Mouse (Mus musculus) thymus, adult 2 months (tissue): ENCODE results near the gene Acly. TPM values are rescaled to one million over a fixed set of nuclear protein-coding genes. Genes with fewer than 3 reads are reported as not detected.

Experiments
- DNase-seq: peaks from one replicate; pipeline ENCODE4 v3.0.0; 2021
- H3K27ac ChIP-seq: fragments of 200-500 bp; 2 replicates; pipeline ENCODE4 v1.5.1; 2012; ENCODE audit warnings: low read length, control low read depth; ENCODE audit not compliant: control insufficient read depth, insufficient read depth
- H3K27me3 ChIP-seq: fragments of 200-500 bp; 2 replicates; pipeline ENCODE4 v1.6.1; 2012; ENCODE audit warnings: mild to moderate bottlenecking, low read length, moderate library complexity, mixed read lengths; ENCODE audit not compliant: control insufficient read depth, insufficient read depth
- H3K36me3 ChIP-seq: fragments of 200-500 bp; 2 replicates; pipeline ENCODE4 v1.6.1; 2012; ENCODE audit warnings: mild to moderate bottlenecking, low read length, moderate library complexity; ENCODE audit not compliant: control insufficient read depth, insufficient read depth
- H3K4me1 ChIP-seq: fragments of 200-500 bp; replicated peaks from 2 replicates; pipeline ENCODE4 v1.6.1; 2012; ENCODE audit warnings: low read length; ENCODE audit not compliant: control insufficient read depth, insufficient read depth
- H3K4me3 ChIP-seq: fragments of 200-500 bp; 2 replicates; pipeline ENCODE4 v1.5.1; 2012; ENCODE audit warnings: mild to moderate bottlenecking, low read length, control low read depth, moderate library complexity; ENCODE audit not compliant: control insufficient read depth, insufficient read depth
- CTCF ChIP-seq: fragments of 200-500 bp; IDR thresholded peaks from 2 replicates; pipeline ENCODE4 v1.5.1; 2012; ENCODE audit warnings: mild to moderate bottlenecking, control low read depth, low read length, moderate library complexity, borderline replicate concordance; ENCODE audit not compliant: control insufficient read depth, poor library complexity, insufficient read depth; ENCODE audit errors: extremely low read depth
- POLR2A ChIP-seq: fragments of 200-500 bp; IDR thresholded peaks from 2 replicates; pipeline ENCODE4 v1.6.1; 2012; ENCODE audit warnings: mild to moderate bottlenecking, low read length, control low read depth, moderate library complexity; ENCODE audit not compliant: control insufficient read depth, poor library complexity, insufficient read depth; ENCODE audit errors: extremely low read depth
- WGBS: fragments of 180-500 bp; shearing (Covaris S2); methylation state at CpG from one replicate; pipeline ENCODE4 v1.1.7; 2018; 5-methylcytosine and 5-hydroxymethylcytosine counted together
- polyA plus RNA-seq: library from polyadenylated mRNA; depleted of rRNA; stranded (reverse); fragments of >200 nt; gene quantifications from 2 replicates; pipeline ENCODE4 v1.2.3, GENCODE M21; 2012

Acly gene
- polyA plus RNA-seq, 1 experiment, result 150 TPM

- DNase-seq, result no peak
- 65% methylated on average over 6 of the region's 6 CpGs for WGBS
- Histone ChIP-seq H3K27me3 (no peaks in the 10 kb centered on the region), H3K27ac (no peak overlapping the region), H3K36me3 (no peaks in the 10 kb centered on the region), H3K4me1 (peaks cover 10% of the 10 kb centered on the region), H3K4me3 (no peak overlapping the region)
- no peak for TF ChIP-seq POLR2A
- no peak for TF ChIP-seq CTCF
Measured at GRCm38 (mm10) chr11:100548141-100548540, 20.3 kb upstream of the Acly start.

- WGBS, result 93% methylated on average over 6 of the region's 6 CpGs
Measured at GRCm38 (mm10) chr11:100546955-100547354, 19.2 kb upstream of the Acly start.

GRCm38 (mm10) chr11:100545746-100546085 lies 17.9 kb upstream of the Acly start:
- no peak overlapping the region for H3K27ac ChIP-seq
- H3K27me3 ChIP-seq, result no peaks in the 10 kb centered on the region
- H3K4me1 ChIP-seq, result peaks cover 10% of the 10 kb centered on the region
- no peak for DNase-seq
- H3K36me3 ChIP-seq, result no peaks in the 10 kb centered on the region
- 28% methylated on average over 7 of the region's 7 CpGs for WGBS
- peak overlapping the region; percentile 33 for H3K4me3 ChIP-seq
- no peak for TF ChIP-seq CTCF
- no peak for TF ChIP-seq POLR2A

More at GRCm38 (mm10) chr11:100546955-100547354, 19.2 kb upstream of the Acly start:
- H3K27ac ChIP-seq, result no peak overlapping the region
- DNase-seq, result no peak
- no peaks in the 10 kb centered on the region for H3K36me3 ChIP-seq
- TF ChIP-seq CTCF, result no peak
- no peak for TF ChIP-seq POLR2A
- no peaks in the 10 kb centered on the region for H3K27me3 ChIP-seq
- no peak overlapping the region for H3K4me3 ChIP-seq
- H3K4me1 ChIP-seq, result peaks cover 10% of the 10 kb centered on the region

GRCm38 (mm10) chr11:100544832-100545745 lies 17.3 kb upstream of the Acly start, which contains the start of gene Ttc25:
Gene Ttc25, plus strand, starts transcription at chr11:100545607.
- Histone ChIP-seq H3K27me3 (no peaks in the 10 kb centered on the region), H3K36me3 (no peaks in the 10 kb centered on the region), H3K4me1 (peaks cover 10% of the 10 kb centered on the region), H3K27ac (no peak within 1 kb of the TSS), H3K4me3 (peak within 1 kb of the TSS; percentile 35)
- 13% methylated on average over 28 of the region's 28 CpGs for WGBS
- peak; percentile 77 for DNase-seq
- TF ChIP-seq POLR2A, result 0 out of 2 replicates have a peak, but pooled peaks have one; percentile 24
- TF ChIP-seq CTCF, result peak; percentile 51; the same call in 1 of the 2 replicates

- TF ChIP-seq POLR2A, result no peak
- TF ChIP-seq CTCF, result no peak
- H3K36me3 ChIP-seq, result no peaks in the 10 kb centered on the region
- H3K4me1 ChIP-seq, result peaks cover 10% of the 10 kb centered on the region
- no peak overlapping the region for H3K4me3 ChIP-seq
- DNase-seq, result no peak
- no peak overlapping the region for H3K27ac ChIP-seq
- no peaks in the 10 kb centered on the region for H3K27me3 ChIP-seq
- WGBS, result 93% methylated on average over 2 of the region's 2 CpGs
Measured at GRCm38 (mm10) chr11:100541577-100541976, 13.8 kb upstream of the Acly start.

- Histone ChIP-seq H3K27me3 (no peaks in the 10 kb centered on the region), H3K27ac (no peak overlapping the region), H3K4me1 (peaks cover 9% of the 10 kb centered on the region), H3K4me3 (no peak overlapping the region), H3K36me3 (no peaks in the 10 kb centered on the region)
- no peak for DNase-seq
- TF ChIP-seq CTCF, result no peak
- no peak for TF ChIP-seq POLR2A
- 69% methylated on average over 6 of the region's 6 CpGs for WGBS
Measured at GRCm38 (mm10) chr11:100540966-100541365, 13.2 kb upstream of the Acly start.
